In genomic region chr19:60189206-60189605, GRCm38 (mm10) we compare ENCODE assay signal across 28 mouse cellular contexts. TPM values are rescaled to one million over a fixed set of nuclear protein-coding genes. Genes with fewer than 3 reads are reported as not detected.
DNase-seq lines count a peak whose midpoint lies in the region; ATAC-seq and TF ChIP-seq lines count a peak whose summit lies in the region.
"Had no signal": no experiment of that assay in that cellular context is flagged by ENCODE, and none has a peak within 500 bp of the region (broad histone marks: within the 10 kb centered on the region; RNA-seq: fewer than 3 reads in every experiment).

No protein-coding gene starts in this region.

- no peak for TF ChIP-seq CTCF in brain, embryonic 14.5 days (IDR thresholded peaks at IDR 0.05; ENCODE audit: borderline replicate concordance, extremely low read depth, insufficient read depth, insufficient read length)

- no peak overlapping the region for H3K9ac ChIP-seq in hindbrain, embryonic 11.5 days (ENCODE audit: low read depth, low read length)
- no peak overlapping the region for H3K9ac ChIP-seq in hindbrain, embryonic 13.5 days
- H3K9ac ChIP-seq in midbrain, embryonic 15.5 days = no peak overlapping the region
- no peak overlapping the region for H3K9ac ChIP-seq in intestine, embryonic 15.5 days
- H3K9ac ChIP-seq: heart, embryonic 12.5 days; limb, embryonic 15.5 days; liver, embryonic 14.5 days; lung, embryonic 14.5 days had no signal

- peak; percentile 57; the same call in 1 of the 2 replicates for ATAC-seq in hindbrain, embryonic 11.5 days (ENCODE audit: low FRiP score)
- no peak for ATAC-seq in hindbrain, embryonic 13.5 days (ENCODE audit: low FRiP score)
- ATAC-seq in midbrain, embryonic 15.5 days (replicated peaks) = no peak
- no peak for ATAC-seq in intestine, embryonic 15.5 days
- ATAC-seq: forebrain, embryonic 14.5 days; inflammation-experienced regulatory T-cells, adult 6 months had no signal

- H3K36me3 ChIP-seq in hindbrain, embryonic 11.5 days (ENCODE audit: control insufficient read depth, insufficient read depth, low read length) = no peaks in the 10 kb centered on the region
- H3K36me3 ChIP-seq in hindbrain, embryonic 13.5 days = peaks cover 5% of the 10 kb centered on the region; the same call in 1 of the 2 replicates
- no peaks in the 10 kb centered on the region for H3K36me3 ChIP-seq in midbrain, embryonic 15.5 days (replicated peaks)
- no peaks in the 10 kb centered on the region for H3K36me3 ChIP-seq in intestine, embryonic 15.5 days
- H3K36me3 ChIP-seq: heart, embryonic 12.5 days; limb, embryonic 15.5 days had no signal

- peak; percentile 18 for DNase-seq in hindbrain, embryonic 11.5 days (ENCODE audit: low spot score)
- DNase-seq in 416B (ENCODE audit: low read depth) = peak; percentile 14
- peak; percentile 35 for DNase-seq in brain, embryonic 14.5 days (ENCODE audit: low read depth)
- no peak for DNase-seq in gastrocnemius, adult 18-20 months (ENCODE audit: low spot score)
- DNase-seq in cerebellum, adult 8-10 months = no peak
- DNase-seq: adrenal gland, postnatal 10 days; cerebellum, adult 2 months; cerebellum, postnatal 36 days; gastrocnemius, postnatal 14 days; heart, adult 18-20 months; heart, postnatal 10 days; kidney, adult 8-10 months; kidney, postnatal 36 days; layer of hippocampus, adult 9-11 months; left cerebral cortex, postnatal 4 days; lung, embryonic 14.5 days; thymus, adult 18-20 months; thymus, postnatal 4 days had no signal

- H3K4me3 ChIP-seq in hindbrain, embryonic 11.5 days (ENCODE audit: low read depth, low read length) = no peak overlapping the region
- no peak overlapping the region for H3K4me3 ChIP-seq in hindbrain, embryonic 13.5 days
- H3K4me3 ChIP-seq in midbrain, embryonic 15.5 days = no peak overlapping the region
- no peak overlapping the region for H3K4me3 ChIP-seq in intestine, embryonic 15.5 days (replicated peaks)
- H3K4me3 ChIP-seq: heart, embryonic 12.5 days; hindbrain, embryonic 10.5 days; limb, embryonic 15.5 days; myocyte had no signal

- no peaks in the 10 kb centered on the region for H3K9me3 ChIP-seq in hindbrain, embryonic 11.5 days (ENCODE audit: control insufficient read depth, low read length)
- no peaks in the 10 kb centered on the region for H3K9me3 ChIP-seq in hindbrain, embryonic 13.5 days
- H3K9me3 ChIP-seq in midbrain, embryonic 15.5 days = no peaks in the 10 kb centered on the region
- no peaks in the 10 kb centered on the region for H3K9me3 ChIP-seq in intestine, embryonic 15.5 days
- H3K9me3 ChIP-seq: heart, embryonic 12.5 days; hindbrain, embryonic 10.5 days; limb, embryonic 15.5 days had no signal

- TF ChIP-seq POLR2A in brain, embryonic 14.5 days (IDR thresholded peaks at IDR 0.05; ENCODE audit: borderline replicate concordance, extremely low read depth, insufficient read depth, insufficient read length, poor library complexity, severe bottlenecking) = no peak

- no peak overlapping the region for H3K27ac ChIP-seq in hindbrain, embryonic 11.5 days (ENCODE audit: low read depth, low read length)
- no peak overlapping the region for H3K27ac ChIP-seq in hindbrain, embryonic 13.5 days
- H3K27ac ChIP-seq in midbrain, embryonic 15.5 days = peak overlapping the region; percentile 36; the same call in 1 of the 2 replicates
- H3K27ac ChIP-seq in intestine, embryonic 15.5 days = no peak overlapping the region
- H3K27ac ChIP-seq: hindbrain, embryonic 10.5 days; limb, embryonic 15.5 days; liver, embryonic 14.5 days had no signal

- H3K4me1 ChIP-seq in hindbrain, embryonic 11.5 days (replicated peaks; ENCODE audit: control insufficient read depth, insufficient read depth, low read length) = no peaks in the 10 kb centered on the region; the same call in 1 of the 2 replicates
- H3K4me1 ChIP-seq in hindbrain, embryonic 13.5 days (replicated peaks) = peaks cover 6% of the 10 kb centered on the region
- H3K4me1 ChIP-seq in midbrain, embryonic 15.5 days = peaks cover 4% of the 10 kb centered on the region
- H3K4me1 ChIP-seq in intestine, embryonic 15.5 days (replicated peaks) = no peaks in the 10 kb centered on the region
- H3K4me1 ChIP-seq: limb, embryonic 15.5 days had no signal

- no peaks in the 10 kb centered on the region for H3K27me3 ChIP-seq in hindbrain, embryonic 11.5 days (ENCODE audit: control insufficient read depth, insufficient read depth, low read length)
- no peaks in the 10 kb centered on the region for H3K27me3 ChIP-seq in hindbrain, embryonic 13.5 days
- H3K27me3 ChIP-seq in midbrain, embryonic 15.5 days (replicated peaks) = no peaks in the 10 kb centered on the region
- H3K27me3 ChIP-seq in intestine, embryonic 15.5 days (replicated peaks) = no peaks in the 10 kb centered on the region
- H3K27me3 ChIP-seq: heart, embryonic 12.5 days; limb, embryonic 15.5 days had no signal

- WGBS in hindbrain, embryonic 11.5 days = 34% methylated on average over 2 of the region's 2 CpGs
- WGBS in hindbrain, embryonic 13.5 days = 16% methylated on average over 2 of the region's 2 CpGs
- WGBS in midbrain, embryonic 15.5 days = 4% methylated on average over 2 of the region's 2 CpGs
- WGBS in intestine, embryonic 15.5 days = 55% methylated on average over 2 of the region's 2 CpGs

- no peak overlapping the region for H3K4me2 ChIP-seq in hindbrain, embryonic 11.5 days (replicated peaks; ENCODE audit: low read depth, low read length)
- H3K4me2 ChIP-seq in hindbrain, embryonic 13.5 days = no peak overlapping the region
- H3K4me2 ChIP-seq in midbrain, embryonic 15.5 days = no peak overlapping the region
- H3K4me2 ChIP-seq in intestine, embryonic 15.5 days (replicated peaks) = no peak overlapping the region
- H3K4me2 ChIP-seq: heart, embryonic 12.5 days; limb, embryonic 15.5 days; lung, embryonic 14.5 days had no signal

RNA-seq across cellular contexts. Expression of gene Fam204a, which starts 37.3 kb away (rescaled TPM):
- polyA plus RNA-seq in hindbrain, embryonic 11.5 days (2014; fragmentation: Nextera tagmentation; extraction: Ambion mirVana) = 79.6 and 82.8 TPM in 2 replicates
- polyA plus RNA-seq in hindbrain, embryonic 13.5 days (2015; fragmentation: Nextera tagmentation; extraction: Ambion mirVana) = 76.2 and 76.5 TPM in 2 replicates
- polyA plus RNA-seq in brain, embryonic 14.5 days (2012; rRNA removed) = 24.6 and 31.6 TPM in 2 replicates
- 66.8 and 71.7 TPM in 2 replicates for polyA plus RNA-seq in midbrain, embryonic 15.5 days (2015; fragmentation: Nextera tagmentation; extraction: Ambion mirVana)
- polyA plus RNA-seq in intestine, embryonic 15.5 days (2015; fragmentation: Nextera tagmentation; extraction: Ambion mirVana) = 39.3 and 44.5 TPM in 2 replicates
- total RNA-seq in gastrocnemius, adult 18-20 months (2021) = 10 to 100 TPM; 33.0 to 33.4 TPM

Comparison
In these comparisons a context has a peak if more than half of its experiments do, and no peak if none do; other contexts are left out.
1. DNase-seq: peak in hindbrain, embryonic 11.5 days (single experiment), 416B (single experiment) and brain, embryonic 14.5 days (single experiment); none in gastrocnemius, adult 18-20 months (single experiment) and cerebellum, adult 8-10 months (single experiment).